Mouse (Mus musculus) heart, embryonic 14.5 days (tissue): Measurements from ENCODE around the gene Rreb1. TPM values are rescaled to one million over a fixed set of nuclear protein-coding genes. Genes with fewer than 3 reads are reported as not detected.

Experiments
- ATAC-seq: fragments of 200-750 bp; cut with Nextera tagmentation; 2 replicates; pipeline ENCODE4 v1.8.0; 2017; ENCODE audit warnings: low read depth, moderate TSS enrichment; ENCODE audit not compliant: insufficient number of reproducible peaks, insufficient read depth, low FRiP score
- H3K27ac ChIP-seq, 2 experiments: fragments of 200-500 bp in 1 of 2; fragments of 300-500 bp in 1 of 2; sonication (generic) in 1 of 2; replicated peaks in 1 of 2; 2 replicates each; pipeline ENCODE4 v1.5.1; 2012 to 2014; ENCODE audit warnings: low read depth in 2 of 2, low read length in 2 of 2, control low read depth in 1 of 2, mild to moderate bottlenecking in 1 of 2, mixed read lengths in 1 of 2; ENCODE audit not compliant: control insufficient read depth in 1 of 2, insufficient read depth in 1 of 2
- H3K27me3 ChIP-seq: fragments of 300-500 bp; sonication (generic); 2 replicates; pipeline ENCODE4 v1.6.1; 2014; ENCODE audit warnings: mild to moderate bottlenecking, low read length, control low read depth; ENCODE audit not compliant: control insufficient read depth, insufficient read depth
- H3K36me3 ChIP-seq: fragments of 300-500 bp; sonication (generic); 2 replicates; pipeline ENCODE4 v1.6.1; 2014; ENCODE audit warnings: mild to moderate bottlenecking, control low read depth, low read length, mixed read lengths; ENCODE audit not compliant: control insufficient read depth, insufficient read depth
- H3K4me1 ChIP-seq, 2 experiments: fragments of 200-500 bp in 1 of 2; fragments of 300-500 bp in 1 of 2; sonication (generic) in 1 of 2; 2 replicates each; pipeline ENCODE4 v1.6.1; 2012 to 2014; ENCODE audit warnings: low read length in 2 of 2, control low read depth in 1 of 2, mixed read lengths in 1 of 2; ENCODE audit not compliant: control insufficient read depth in 2 of 2, insufficient read depth in 2 of 2
- H3K4me2 ChIP-seq: fragments of 300-500 bp; sonication (generic); 2 replicates; pipeline ENCODE4 v1.6.1; 2014; ENCODE audit warnings: mild to moderate bottlenecking, low read length
- H3K4me3 ChIP-seq, 2 experiments: fragments of 200-500 bp in 1 of 2; fragments of 300-500 bp in 1 of 2; sonication (generic) in 1 of 2; 2 replicates each; pipeline ENCODE4 v1.5.1; 2012 to 2014; ENCODE audit warnings: low read length in 2 of 2, mild to moderate bottlenecking in 2 of 2, control low read depth in 1 of 2, low read depth in 1 of 2, moderate library complexity in 1 of 2; ENCODE audit not compliant: control insufficient read depth in 1 of 2, insufficient read depth in 1 of 2
- H3K9ac ChIP-seq: fragments of 300-500 bp; sonication (generic); 2 replicates; pipeline ENCODE4 v1.6.1; 2014; ENCODE audit warnings: mild to moderate bottlenecking, low read length
- H3K9me3 ChIP-seq: fragments of 300-500 bp; sonication (generic); 2 replicates; pipeline ENCODE4 v1.6.1; 2016; ENCODE audit warnings: low read length, control low read depth; ENCODE audit not compliant: control insufficient read depth
- WGBS: fragments of 180-500 bp; shearing (Covaris S2); extraction: QIAGEN DNeasy Blood & Tissue Kit; methylation state at CpG from one replicate; pipeline ENCODE4 v1.1.7; 2014; 5-methylcytosine and 5-hydroxymethylcytosine counted together
- polyA plus RNA-seq: library from polyadenylated mRNA; unstranded; fragments of >200 nt; fragmentation: Nextera tagmentation; extraction: Ambion mirVana; gene quantifications from 2 replicates; pipeline ENCODE4 v1.2.1, GENCODE M21; 2014

The Rreb1 gene
- polyA plus RNA-seq, 1 experiment from 2014 or later = 17.8 TPM

- ATAC-seq = no peak
Measured at GRCm38 (mm10) chr13:37747504-37747903, 30.7 kb upstream of the Rreb1 start.

GRCm38 (mm10) chr13:37749485-37749884 lies 28.7 kb upstream of the Rreb1 start:
- H3K9me3 ChIP-seq = no peaks in the 10 kb centered on the region
- ATAC-seq = no peak
- 8% methylated on average over 3 of the region's 3 CpGs for WGBS
- no peak overlapping the region for H3K4me2 ChIP-seq
- peaks cover 9 to 10% of the 10 kb centered on the region in 2 experiments for H3K4me1 ChIP-seq
- H3K9ac ChIP-seq = no peak overlapping the region
- no peaks in the 10 kb centered on the region for H3K27me3 ChIP-seq
- no peaks in the 10 kb centered on the region for H3K36me3 ChIP-seq
- no peak overlapping the region for H3K27ac ChIP-seq
- H3K4me3 ChIP-seq = no peak overlapping the region

More at GRCm38 (mm10) chr13:37747504-37747903, 30.7 kb upstream of the Rreb1 start:
- no peaks in the 10 kb centered on the region for H3K9me3 ChIP-seq
- no peaks in the 10 kb centered on the region for H3K36me3 ChIP-seq
- peaks cover 9 to 10% of the 10 kb centered on the region in 2 experiments for H3K4me1 ChIP-seq
- WGBS = 72% methylated on average over 7 of the region's 7 CpGs
- H3K27me3 ChIP-seq = no peaks in the 10 kb centered on the region
- H3K9ac ChIP-seq = no peak overlapping the region
- H3K27ac ChIP-seq = no peak overlapping the region
- no peak overlapping the region for H3K4me2 ChIP-seq
- H3K4me3 ChIP-seq = no peak overlapping the region

- WGBS = 36% methylated on average over 9 of the region's 9 CpGs
- no peak overlapping the region for H3K4me2 ChIP-seq
- no peaks in the 10 kb centered on the region for H3K36me3 ChIP-seq
- H3K9me3 ChIP-seq = no peaks in the 10 kb centered on the region
- peaks cover 9 to 10% of the 10 kb centered on the region in 2 experiments for H3K4me1 ChIP-seq
- no peaks in the 10 kb centered on the region for H3K27me3 ChIP-seq
- no peak for ATAC-seq
- no peak overlapping the region for H3K4me3 ChIP-seq
- no peak overlapping the region for H3K9ac ChIP-seq
- 0 out of 4 replicates have a peak overlapping the region, but pooled peaks of 1 of the 2 experiments have one; percentile 19 for H3K27ac ChIP-seq
Measured at GRCm38 (mm10) chr13:37751154-37751950, 26.8 kb upstream of the Rreb1 start.

- no peak overlapping the region for H3K9ac ChIP-seq
- WGBS = 80% methylated on average over 10 of the region's 10 CpGs
- H3K27ac ChIP-seq = no peak overlapping the region
- H3K4me1 ChIP-seq = peaks cover 16 to 20% of the 10 kb centered on the region in 2 experiments
- H3K27me3 ChIP-seq = no peaks in the 10 kb centered on the region
- no peaks in the 10 kb centered on the region for H3K36me3 ChIP-seq
- ATAC-seq = no peak
- H3K4me3 ChIP-seq = no peak overlapping the region
- no peak overlapping the region for H3K4me2 ChIP-seq
- no peaks in the 10 kb centered on the region for H3K9me3 ChIP-seq
Measured at GRCm38 (mm10) chr13:37759341-37760012, 18.7 kb upstream of the Rreb1 start.

- Histone ChIP-seq H3K4me1 (peaks cover 16 to 20% of the 10 kb centered on the region in 2 experiments), H3K9me3 (no peaks in the 10 kb centered on the region), H3K36me3 (no peaks in the 10 kb centered on the region), H3K27ac (0 out of 4 replicates have a peak overlapping the region, but pooled peaks of 1 of the 2 experiments have one; percentile 26), H3K9ac (no peak overlapping the region), H3K4me3 (no peak overlapping the region), H3K4me2 (no peak overlapping the region), H3K27me3 (no peaks in the 10 kb centered on the region)
- ATAC-seq = no peak
- WGBS = 10% methylated on average over 3 of the region's 3 CpGs
Measured at GRCm38 (mm10) chr13:37760013-37760342, 18.2 kb upstream of the Rreb1 start.

GRCm38 (mm10) chr13:37760373-37760772 lies 17.8 kb upstream of the Rreb1 start:
- no peak overlapping the region for H3K4me3 ChIP-seq
- WGBS = 75% methylated on average over 3 of the region's 3 CpGs
- no peaks in the 10 kb centered on the region for H3K9me3 ChIP-seq
- no peak overlapping the region for H3K4me2 ChIP-seq
- H3K27me3 ChIP-seq = no peaks in the 10 kb centered on the region
- no peak overlapping the region for H3K9ac ChIP-seq
- H3K36me3 ChIP-seq = no peaks in the 10 kb centered on the region
- H3K27ac ChIP-seq = peak overlapping the region; percentile 2 to 26; a peak in 1 of 4 replicates
- H3K4me1 ChIP-seq = peaks cover 16 to 20% of the 10 kb centered on the region in 2 experiments
- no peak for ATAC-seq

GRCm38 (mm10) chr13:37760957-37761941 lies 17.0 kb upstream of the Rreb1 start:
- Histone ChIP-seq H3K27me3 (no peaks in the 10 kb centered on the region), H3K27ac (peak overlapping the region; percentile 64 to 75), H3K4me1 (peaks cover 16 to 20% of the 10 kb centered on the region in 2 experiments), H3K36me3 (no peaks in the 10 kb centered on the region), H3K4me2 (peak overlapping the region; percentile 46), H3K4me3 (no peak overlapping the region), H3K9ac (peak overlapping the region; percentile 46; the same call in 1 of the 2 replicates), H3K9me3 (no peaks in the 10 kb centered on the region)
- WGBS = 29% methylated on average over 23 of the region's 23 CpGs
- ATAC-seq = peak; percentile 59; the same call in 1 of the 2 replicates
